Mouse (Mus musculus) v-Abl transformed pro-B cells (cell line): ENCODE data around the gene Slc26a8.
"Not testable (repeated sequence)": the region's sequence is repeated elsewhere in the genome, so short reads cannot be mapped to it uniquely, and the experiment has no call there.

ENCODE experiments used
- in situ Hi-C, 2 experiments: fragments of 400-800 bp; cut with MboI; formaldehyde crosslinking; loops; one replicate each; pipeline ENCODE4 v1.15.1; 2025; ENCODE audit not compliant: unreplicated experiment in 2 of 2

The Slc26a8 gene

DNA sequence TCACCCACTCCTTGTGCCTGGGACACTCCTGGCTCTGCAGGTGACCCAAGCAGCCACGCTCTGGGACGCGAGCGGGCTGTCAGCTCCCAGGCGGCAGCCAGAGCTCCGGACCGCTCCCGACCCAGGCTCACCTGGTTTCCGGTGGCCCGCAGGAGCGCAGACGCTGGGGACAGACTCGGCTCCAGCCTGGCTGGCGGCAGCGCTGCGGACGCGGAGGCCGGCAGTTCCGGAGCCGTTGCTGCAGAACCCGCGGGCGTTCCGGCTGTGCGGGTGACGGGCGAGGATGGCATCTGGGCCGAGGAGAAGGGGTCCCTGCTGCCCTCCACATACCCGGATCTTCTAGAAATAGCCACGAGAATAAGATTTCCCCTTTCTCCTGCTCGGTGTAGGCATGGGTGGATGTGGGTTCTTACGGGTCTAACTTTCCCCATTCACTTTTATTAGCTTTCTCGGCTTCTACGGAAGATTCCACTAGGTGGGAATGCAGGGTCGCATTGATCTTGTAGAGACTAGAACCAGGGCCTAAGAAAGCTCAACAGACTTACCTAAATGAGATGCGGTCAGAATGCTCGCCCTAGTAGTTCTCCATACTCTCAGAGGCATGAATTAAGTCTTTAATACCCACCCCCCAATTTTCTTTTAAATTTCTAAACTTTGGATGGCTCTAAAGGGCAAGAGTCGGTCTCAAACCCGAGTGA is at the start of gene Slc26a8:
Slc26a8 (minus strand) TSS at position 648 of the 698 bp plus-strand sequence.
- in situ Hi-C loops: loop anchor here (5.0 to 25.0 kb wide), 4 partner anchors 63 to 673 kb away; partner anchors contain the start of gene Fgd2 (in 1 of the 2)

DNA sequence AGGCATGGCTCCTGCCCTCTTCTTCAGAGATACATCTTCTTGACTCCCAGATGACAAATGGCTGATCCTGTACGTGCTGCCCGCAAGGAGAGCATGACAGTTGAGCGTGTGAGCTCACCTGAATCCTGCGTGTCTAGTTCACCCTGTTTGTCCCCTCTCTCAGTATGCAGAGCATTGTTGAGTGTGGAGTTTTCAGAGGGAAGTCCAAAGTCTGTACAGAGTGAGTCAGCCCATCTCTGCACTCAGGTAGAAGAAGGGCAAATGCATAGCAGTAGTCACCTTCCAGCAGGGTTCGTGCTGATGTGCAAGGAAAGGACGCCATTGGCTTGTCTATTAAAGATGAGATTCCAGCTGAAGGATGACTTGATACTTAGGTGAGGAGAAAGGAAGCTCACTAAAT is 49.2 kb upstream of the Slc26a8 start:
- in situ Hi-C loops: no loop called here

DNA sequence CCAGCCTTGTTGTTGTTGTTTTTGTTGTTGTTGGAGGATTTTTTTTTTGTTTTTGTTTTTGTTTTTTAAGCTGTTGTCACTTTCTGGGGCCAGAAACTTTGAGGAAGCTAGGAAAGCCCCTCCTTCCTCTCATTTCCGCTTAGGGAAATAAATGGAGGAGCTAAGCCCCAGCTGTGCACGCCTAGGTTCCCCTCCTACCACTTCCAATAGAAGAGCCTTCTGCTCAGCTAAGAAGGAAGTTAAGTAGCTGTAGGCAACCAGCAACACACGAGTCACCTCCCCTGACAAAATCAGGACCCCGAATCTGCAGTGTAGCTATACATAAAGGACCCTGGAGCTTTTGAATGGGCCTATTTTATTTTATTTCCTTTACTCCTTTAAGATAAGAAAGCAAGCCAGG is 47.9 kb upstream of the Slc26a8 start:
- in situ Hi-C loops: no loop called here

DNA sequence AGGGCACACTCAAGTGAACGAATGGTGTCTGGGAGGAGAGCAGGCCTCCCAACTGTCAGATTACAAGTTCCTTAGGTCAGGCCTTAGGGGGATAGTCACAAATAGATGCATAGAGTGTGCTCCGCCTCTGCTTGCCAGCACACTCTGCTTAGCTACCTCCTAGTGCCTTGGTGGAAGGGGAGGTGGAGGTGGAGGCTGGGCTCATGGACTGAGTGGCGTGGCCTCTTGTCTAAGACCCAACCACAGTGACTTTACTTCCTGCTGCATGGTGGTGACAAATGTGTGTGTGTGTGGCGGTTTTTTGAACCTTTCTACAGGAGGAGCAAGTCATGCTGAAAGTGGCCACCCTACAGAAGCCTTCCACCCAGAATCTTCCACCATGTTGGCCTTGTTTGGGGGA is 46.5 kb upstream of the Slc26a8 start:
- in situ Hi-C loops: no loop called here

DNA sequence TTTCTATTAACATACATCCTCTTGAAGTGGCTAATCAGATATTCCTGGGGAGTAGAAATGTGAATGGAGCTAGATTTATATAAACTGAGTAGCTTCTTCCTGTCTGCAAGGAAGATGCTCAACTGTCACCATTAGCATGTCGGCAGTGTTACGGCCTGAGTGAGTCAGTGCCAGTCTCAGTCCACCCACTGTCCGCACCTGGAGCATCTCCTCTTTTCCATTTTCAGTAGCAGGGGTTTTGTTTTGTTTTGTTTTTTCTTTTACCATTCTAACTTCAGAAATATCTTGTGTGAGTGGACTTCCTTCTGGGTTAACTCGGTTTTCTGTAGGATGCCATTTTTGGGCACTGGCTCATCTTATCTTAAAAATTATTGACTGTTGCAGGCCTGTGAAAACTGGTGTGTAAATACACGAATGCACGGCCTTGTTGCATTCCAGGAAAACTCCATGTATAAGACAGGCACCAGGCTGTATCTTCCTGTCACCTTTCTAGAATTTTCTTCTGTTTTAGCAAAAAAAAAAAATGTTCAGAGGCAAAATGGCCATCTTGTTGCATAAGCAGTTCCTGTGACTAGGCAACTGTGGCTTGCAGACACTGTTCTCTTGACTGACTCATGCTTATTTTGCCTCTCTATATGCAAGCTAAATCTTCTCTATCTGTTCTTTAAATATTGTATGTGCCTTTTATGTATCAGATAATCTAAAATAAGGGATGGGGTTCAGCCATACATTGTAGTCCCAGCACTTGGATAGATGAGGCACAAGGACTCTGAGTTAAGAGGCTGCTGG is 45.5 kb upstream of the Slc26a8 start:
- in situ Hi-C loops: no loop called here

DNA sequence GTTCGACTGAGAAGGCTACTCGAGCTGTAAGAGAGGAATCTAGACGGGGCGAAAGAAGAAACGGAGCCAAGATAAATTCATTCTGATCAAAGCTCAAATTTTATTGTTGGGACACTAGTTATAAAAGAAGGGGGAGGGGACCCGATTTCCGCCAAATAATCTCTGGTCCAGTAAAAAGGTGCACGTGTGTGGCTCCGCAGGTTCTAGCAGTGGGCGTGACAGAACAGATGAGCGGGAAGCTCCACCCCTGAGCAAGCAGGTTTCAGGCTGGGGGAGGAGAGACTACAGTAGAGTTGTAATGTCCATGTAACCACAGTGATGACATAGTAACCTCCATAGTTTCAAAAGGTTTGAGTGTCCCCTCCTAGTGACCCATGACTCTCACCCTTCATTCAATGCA is 37.5 kb upstream of the Slc26a8 start:
- in situ Hi-C loops: not testable (repeated sequence)

DNA sequence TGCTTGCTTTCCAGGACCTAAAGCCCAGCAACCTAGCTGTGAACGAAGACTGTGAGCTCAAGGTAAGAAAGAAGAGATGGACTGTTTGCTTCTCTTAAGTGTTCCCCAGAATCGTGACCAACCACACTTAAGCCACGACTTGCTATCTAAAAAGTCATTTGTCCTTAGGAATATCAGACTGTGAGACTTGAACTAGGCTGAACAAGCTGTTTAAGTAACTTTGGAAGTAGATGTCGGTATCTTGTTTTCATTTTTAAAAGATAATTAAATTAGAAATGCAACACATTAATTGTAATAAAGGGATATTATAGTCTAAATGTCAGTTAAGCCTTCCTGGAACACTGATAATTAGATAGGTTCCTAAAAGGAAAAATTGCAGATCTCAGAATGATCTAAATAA is 35.8 kb upstream of the Slc26a8 start, which contains the start of gene AC170998.1:
AC170998.1 (plus strand) TSS at position 301 of the 400 bp plus-strand sequence.
- in situ Hi-C loops: no loop called here

DNA sequence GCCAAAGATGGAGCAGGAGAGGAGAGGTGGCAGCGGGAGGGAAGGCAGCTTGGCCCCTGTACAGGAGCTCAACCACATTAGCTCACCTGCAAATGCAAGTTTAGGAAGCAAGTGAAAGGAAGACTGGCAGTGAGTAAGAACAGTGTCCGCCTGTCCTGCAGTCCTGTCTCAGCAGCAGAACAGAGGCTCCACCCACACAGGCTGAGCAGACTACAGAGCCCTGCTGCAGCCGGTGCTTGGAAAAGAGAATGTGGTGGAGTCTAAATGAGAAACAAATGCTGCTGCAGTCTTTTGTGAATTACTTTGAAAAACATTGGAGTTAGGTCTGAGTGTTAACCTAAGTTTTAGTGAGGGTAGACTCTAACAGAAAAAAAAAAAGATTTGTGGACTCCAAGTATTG is 27.5 kb upstream of the Slc26a8 start:
- in situ Hi-C loops: no loop called here

DNA sequence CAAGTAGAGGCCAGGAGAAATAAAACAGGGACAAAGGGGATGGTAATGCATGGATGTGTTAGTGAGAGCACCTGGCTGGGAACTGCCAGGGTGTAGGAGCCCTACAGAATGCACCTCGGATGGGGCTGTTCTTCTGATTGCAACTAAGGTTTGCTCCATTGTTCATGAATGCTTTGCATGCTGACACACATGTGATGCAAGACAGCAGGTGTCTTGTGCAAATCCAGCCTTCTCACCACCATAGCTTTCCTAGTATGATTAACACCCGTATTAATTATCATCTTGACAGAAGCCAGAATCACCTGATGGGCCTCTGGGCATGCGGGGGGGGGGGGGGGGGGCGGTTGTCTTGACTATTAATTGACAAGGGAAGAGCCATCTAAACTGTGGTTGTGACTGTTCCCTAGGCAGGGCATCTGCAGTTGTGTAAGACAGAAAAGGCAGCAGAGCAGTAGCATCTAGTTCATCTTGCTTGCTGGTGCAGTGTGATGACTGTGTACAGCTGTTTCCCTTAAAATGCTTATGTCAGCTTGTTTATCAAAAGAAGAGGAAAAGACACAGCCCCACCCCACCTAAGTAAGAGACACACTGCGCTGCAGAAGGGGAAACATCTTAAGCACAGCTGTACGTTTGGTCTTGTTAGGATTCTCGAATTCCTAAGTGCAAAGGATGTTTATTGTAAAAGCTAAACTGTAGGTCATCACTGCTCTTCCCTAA is 26.0 kb upstream of the Slc26a8 start:
- in situ Hi-C loops: no loop called here

DNA sequence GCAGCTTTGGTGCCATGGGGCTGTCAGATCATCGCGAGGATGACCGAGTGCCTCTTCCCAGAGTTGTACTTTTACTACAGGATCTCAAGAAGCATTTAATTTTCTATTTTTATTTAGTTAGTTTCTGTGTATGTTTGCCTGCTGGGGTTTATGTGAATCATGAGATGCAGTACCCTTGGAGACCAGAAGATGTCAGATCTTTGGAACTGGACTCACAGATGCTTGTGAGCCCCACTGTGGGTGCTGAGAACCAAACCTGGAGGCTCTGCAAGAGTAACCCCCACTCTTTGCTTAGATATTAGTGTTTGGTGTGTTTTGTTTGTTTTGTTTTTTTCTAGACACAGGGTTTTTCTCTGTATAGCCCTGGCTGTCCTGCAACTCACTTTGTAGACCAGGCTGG is 24.0 kb upstream of the Slc26a8 start:
- in situ Hi-C loops: no loop called here

DNA sequence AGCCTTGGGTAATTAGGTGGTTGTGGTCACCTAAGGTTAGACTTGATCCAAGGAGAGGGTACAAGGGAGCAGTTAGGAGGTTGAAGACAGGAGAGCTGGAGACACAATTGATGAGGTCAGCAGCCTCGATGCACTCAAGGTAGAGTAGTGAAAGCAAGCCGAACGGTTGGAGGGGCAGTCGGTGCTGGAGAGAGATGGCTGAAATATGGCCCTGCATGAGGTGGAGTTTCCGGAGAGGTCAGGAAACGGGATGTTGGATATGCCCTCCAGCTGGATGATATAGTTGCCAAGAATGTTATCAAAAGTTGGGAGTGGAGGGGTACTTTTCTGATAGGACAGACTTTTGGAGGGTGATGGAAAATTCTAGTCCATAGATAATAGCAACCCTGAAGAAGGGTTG is 22.3 kb upstream of the Slc26a8 start:
- in situ Hi-C loops: no loop called here

DNA sequence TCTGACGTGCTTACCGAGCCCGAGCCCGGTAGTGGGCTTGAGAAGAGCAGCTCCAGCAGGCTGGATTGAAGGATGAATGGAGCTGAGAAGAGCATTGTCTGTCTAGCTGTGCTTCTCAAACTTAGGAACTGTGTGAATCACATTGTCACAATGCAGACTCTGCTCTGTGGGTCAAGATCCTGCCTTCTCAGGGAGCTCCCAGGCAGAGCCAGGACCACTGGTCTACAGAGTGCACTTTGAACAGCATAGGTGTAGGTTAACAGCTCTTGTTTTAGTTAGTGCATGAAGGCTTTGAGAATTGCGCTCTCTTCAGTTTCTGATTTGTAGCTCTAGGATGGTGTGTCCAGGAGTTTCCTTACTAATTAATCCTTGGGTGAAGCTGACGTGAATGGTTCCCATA is 21.2 kb upstream of the Slc26a8 start:
- in situ Hi-C loops: no loop called here

DNA sequence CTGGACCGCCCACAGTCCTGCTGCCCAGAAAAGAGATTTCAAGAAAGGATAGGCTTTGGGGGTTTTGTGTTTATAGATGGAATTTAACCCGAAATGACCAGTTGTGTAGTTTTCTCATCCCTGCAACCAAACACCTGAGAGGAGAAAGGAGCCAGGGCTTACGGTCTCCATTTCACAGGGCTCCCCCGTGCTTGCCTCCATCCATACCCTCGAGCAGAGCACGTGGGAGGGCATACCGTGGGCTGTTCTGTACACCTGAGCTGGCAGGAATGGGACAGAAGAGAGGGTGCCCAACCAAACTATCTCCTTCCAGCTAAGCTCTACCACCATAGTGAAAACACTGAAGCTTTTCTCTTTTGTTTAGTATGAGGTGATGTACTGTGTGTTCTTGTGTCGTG is 20.3 kb upstream of the Slc26a8 start:
- in situ Hi-C loops: no loop called here

DNA sequence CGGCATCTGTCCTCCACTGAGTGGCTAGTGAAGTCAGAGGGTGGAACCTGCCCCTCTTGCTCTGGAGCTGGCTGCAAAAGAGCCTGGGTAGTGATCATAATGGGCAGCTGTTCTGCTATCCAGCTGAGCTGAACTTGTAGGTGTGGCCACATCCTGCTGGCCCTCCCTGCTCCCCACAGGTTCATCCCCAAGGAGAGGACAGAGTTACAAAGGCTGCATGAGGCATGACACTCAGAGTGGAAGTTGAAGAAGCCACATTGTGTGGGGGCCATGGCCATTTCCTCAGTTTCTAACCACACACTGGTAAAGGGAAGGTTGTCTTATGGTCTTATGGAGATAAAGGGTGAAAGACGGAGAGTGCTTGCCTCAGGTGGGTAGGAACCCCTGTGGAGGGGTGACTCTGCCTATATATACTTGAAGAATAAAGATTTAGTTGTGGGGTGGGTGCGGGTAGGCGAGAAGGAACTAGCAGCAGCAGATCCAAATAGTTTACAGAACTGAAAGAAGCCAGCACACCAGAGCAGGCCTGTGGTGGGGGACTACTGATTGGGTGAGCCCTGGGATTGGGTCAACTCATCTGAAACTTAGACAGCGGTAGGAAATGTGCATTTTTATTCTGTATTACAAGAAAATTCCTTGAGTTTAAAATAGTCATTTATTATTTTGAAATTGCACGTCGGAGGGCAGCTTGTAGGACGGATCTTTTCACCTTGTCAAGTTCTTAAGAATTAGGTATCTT is 19.7 kb upstream of the Slc26a8 start:
- in situ Hi-C loops: no loop called here

DNA sequence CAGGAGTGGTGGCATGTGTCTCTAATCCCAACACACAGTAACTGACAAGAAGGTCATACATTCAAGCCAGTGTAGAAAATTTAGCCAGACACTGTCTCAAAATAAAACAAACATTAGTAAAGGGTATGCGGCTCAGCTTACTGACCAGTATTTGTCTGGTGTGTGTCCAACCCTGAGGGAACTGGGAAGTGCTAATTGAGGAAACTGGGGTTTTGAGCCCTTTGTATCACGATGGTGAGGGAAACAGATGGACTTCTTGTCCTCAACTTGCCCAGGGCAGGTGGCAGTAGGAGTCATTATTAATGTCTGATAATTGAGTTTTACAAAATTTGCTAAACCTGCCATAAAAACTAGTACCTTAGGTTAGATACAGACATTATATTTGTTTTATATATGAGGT is 19.0 kb upstream of the Slc26a8 start:
- in situ Hi-C loops: no loop called here

DNA sequence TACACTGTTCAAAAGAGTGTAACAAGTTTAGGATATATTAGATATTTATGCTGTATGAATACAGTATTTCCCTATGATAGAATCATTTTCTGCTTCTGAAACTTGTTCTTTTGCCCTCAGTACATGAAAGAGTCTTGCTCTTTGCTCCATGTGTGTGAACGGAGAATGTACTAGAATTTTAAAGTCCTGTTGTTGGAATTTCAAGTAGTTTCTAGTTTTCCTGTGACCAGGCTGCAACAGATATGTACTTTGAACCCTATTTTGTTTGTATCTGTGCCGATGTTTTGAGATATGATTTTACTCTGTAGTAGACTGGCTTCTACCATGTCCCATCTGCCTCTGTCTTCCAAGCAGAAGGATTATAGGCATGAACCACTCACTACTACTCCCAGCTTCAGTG is 17.8 kb upstream of the Slc26a8 start:
- in situ Hi-C loops: no loop called here

DNA sequence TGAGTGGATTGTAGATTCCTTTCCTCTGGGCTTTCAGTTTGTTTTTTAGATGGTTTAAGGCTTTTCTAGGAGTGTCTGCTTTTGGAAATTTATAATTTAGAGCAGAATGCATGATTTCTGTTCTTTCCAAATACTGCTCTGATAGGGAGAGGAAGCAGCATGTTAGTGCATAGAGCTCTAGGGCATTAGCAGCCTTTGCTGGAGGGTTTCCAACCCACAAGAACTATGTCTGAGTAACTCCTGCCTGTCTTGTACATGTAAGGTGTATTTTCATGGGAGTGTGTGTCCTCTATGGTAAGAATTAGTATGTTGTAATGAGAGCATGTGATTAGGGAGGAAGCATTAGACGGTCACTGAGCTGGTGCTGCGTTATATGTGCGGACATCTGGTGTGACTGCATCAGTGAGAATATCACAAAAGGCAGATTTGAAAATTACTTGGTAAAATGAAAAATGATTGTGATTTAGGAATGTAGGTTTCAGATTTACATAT is 17.1 kb upstream of the Slc26a8 start:
- in situ Hi-C loops: no loop called here

DNA sequence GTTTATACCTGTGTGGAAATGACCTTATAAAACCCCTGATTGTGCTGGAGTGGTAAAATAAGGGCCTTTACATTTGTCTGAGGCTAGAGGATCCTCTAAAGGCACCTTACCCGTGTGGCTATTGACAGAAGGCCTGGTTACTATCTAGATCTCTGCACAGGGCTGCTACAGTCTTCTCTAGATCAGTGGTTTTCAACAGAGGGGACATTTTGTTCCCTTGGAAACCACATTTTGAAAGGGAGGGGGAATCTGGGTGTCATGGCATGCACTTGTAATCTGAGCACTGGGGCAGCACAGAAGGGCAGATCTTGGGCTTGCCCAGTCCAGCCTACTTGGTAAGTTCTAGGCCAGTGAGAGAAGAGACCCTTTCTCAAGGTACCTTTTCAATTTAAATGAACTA is 16.7 kb upstream of the Slc26a8 start:
- in situ Hi-C loops: no loop called here

DNA sequence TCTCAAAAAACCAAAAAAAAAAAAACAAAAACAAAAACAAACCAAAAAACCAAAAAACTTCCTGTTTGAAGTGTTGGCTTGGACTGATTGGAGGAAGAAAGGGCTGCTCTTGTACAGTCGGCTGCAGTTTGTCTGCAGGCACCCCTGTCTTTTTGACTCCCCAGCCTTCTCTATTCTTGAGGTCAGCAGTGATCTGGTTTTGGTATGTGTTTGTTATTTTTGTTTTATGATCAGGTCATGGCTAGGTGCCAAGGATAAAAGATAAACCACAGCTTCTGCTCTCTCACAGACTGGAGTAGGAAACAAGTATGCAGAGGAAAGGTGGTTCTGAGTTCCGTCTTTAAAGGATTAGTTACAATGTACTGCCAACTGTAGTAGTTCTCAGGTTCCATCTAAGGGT is 12.6 kb upstream of the Slc26a8 start:
- in situ Hi-C loops: no loop called here

DNA sequence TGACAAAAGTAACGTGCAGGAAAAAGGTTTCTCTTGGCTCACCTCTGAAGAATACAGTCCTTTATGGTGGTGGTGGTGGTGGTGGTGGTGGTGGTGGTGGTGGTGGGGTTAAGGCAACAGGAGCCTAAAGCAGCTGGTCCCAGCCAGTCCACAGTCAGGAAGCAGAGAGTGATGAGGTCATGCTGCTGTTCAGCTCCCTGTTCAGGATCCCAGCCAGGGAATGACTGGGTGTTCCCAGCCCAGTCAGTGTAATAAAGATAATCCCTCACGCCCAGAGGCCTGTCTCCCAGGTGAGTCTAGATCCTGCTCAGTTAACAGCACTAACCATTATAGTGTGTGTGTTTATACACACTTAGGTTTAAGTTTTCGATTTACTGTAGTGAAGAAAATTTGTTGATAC is 11.7 kb upstream of the Slc26a8 start:
- in situ Hi-C loops: no loop called here

DNA sequence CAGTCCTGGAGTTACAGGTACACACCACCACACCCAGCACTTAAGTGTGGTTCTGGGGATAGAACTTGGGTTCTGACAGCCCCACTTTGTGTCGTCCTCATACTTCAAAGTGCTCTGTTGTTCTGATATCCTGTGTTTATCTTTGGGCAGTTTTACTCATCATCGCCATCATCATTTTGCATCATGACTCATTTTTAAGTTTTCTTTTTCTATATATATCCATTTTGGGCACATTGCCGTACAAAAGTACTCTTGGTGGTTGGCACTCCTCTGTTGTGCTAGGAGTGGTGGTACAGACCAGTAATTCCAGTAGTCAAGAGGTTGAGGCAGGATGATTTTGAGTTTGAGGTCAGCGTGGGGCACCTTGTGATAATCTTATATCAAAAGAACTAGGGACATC is 11.1 kb upstream of the Slc26a8 start:
- in situ Hi-C loops: no loop called here
